Mouse (Mus musculus) hindbrain, embryonic 13.5 days (tissue): Measurements from ENCODE around the gene Lgi4. TPM values are rescaled to one million over a fixed set of nuclear protein-coding genes. Genes with fewer than 3 reads are reported as not detected.

ENCODE experiments used
- ATAC-seq: fragments of 200-750 bp; cut with Nextera tagmentation; 2 replicates; pipeline ENCODE4 v1.8.0; 2017; ENCODE audit warnings: moderate TSS enrichment; ENCODE audit not compliant: low FRiP score
- H3K27ac ChIP-seq: fragments of 300-500 bp; sonication (generic); 2 replicates; pipeline ENCODE4 v1.5.1; 2015; ENCODE audit warnings: inconsistent platforms, mild to moderate bottlenecking, moderate library complexity
- H3K27me3 ChIP-seq: fragments of 300-500 bp; sonication (generic); 2 replicates; pipeline ENCODE4 v1.6.1; 2015; ENCODE audit warnings: mild to moderate bottlenecking, inconsistent platforms
- H3K36me3 ChIP-seq: fragments of 300-500 bp; sonication (generic); 2 replicates; pipeline ENCODE4 v1.6.1; 2015; ENCODE audit warnings: mild to moderate bottlenecking, inconsistent platforms
- H3K4me1 ChIP-seq: fragments of 300-500 bp; sonication (generic); replicated peaks from 2 replicates; pipeline ENCODE4 v1.6.1; 2015; ENCODE audit warnings: inconsistent platforms
- H3K4me2 ChIP-seq: fragments of 300-500 bp; sonication (generic); 2 replicates; pipeline ENCODE4 v1.6.1; 2015; ENCODE audit warnings: inconsistent platforms, mild to moderate bottlenecking, moderate library complexity
- H3K4me3 ChIP-seq: fragments of 300-500 bp; sonication (generic); 2 replicates; pipeline ENCODE4 v1.5.1; 2015; ENCODE audit warnings: mild to moderate bottlenecking, inconsistent platforms
- H3K9ac ChIP-seq: fragments of 300-500 bp; sonication (generic); 2 replicates; pipeline ENCODE4 v1.6.1; 2015; ENCODE audit warnings: mild to moderate bottlenecking, inconsistent platforms
- H3K9me3 ChIP-seq: fragments of 300-500 bp; sonication (generic); 2 replicates; pipeline ENCODE4 v1.6.1; 2016; ENCODE audit warnings: inconsistent platforms
- WGBS: fragments of 180-500 bp; shearing (Covaris S2); methylation state at CpG from one replicate; pipeline ENCODE4 v1.1.7; 2015; 5-methylcytosine and 5-hydroxymethylcytosine counted together
- polyA plus RNA-seq: library from polyadenylated mRNA; unstranded; fragments of >200 nt; fragmentation: Nextera tagmentation; extraction: Ambion mirVana; gene quantifications from 2 replicates; pipeline ENCODE4 v1.2.1, GENCODE M21; 2015

Lgi4 gene
- polyA plus RNA-seq, 1 experiment from 2014 or later: 1.1 TPM

GRCm38 (mm10) chr7:31040281-31041022, 18.7 kb upstream of the Lgi4 start:
- Histone ChIP-seq H3K4me1 (peaks cover 14% of the 10 kb centered on the region), H3K4me2 (no peak overlapping the region), H3K9me3 (no peaks in the 10 kb centered on the region), H3K36me3 (no peaks in the 10 kb centered on the region), H3K27me3 (peaks cover 66% of the 10 kb centered on the region), H3K9ac (no peak overlapping the region), H3K27ac (no peak overlapping the region), H3K4me3 (no peak overlapping the region)
- ATAC-seq: no peak
- WGBS: 84% methylated on average over 12 of the region's 12 CpGs

GRCm38 (mm10) chr7:31041023-31041407, 18.1 kb upstream of the Lgi4 start:
- no peaks in the 10 kb centered on the region for H3K9me3 ChIP-seq
- no peak overlapping the region for H3K4me3 ChIP-seq
- no peak overlapping the region for H3K4me2 ChIP-seq
- no peak for ATAC-seq
- no peak overlapping the region for H3K27ac ChIP-seq
- no peaks in the 10 kb centered on the region for H3K36me3 ChIP-seq
- H3K4me1 ChIP-seq: peaks cover 14% of the 10 kb centered on the region
- 45% methylated on average over 8 of the region's 8 CpGs for WGBS
- no peak overlapping the region for H3K9ac ChIP-seq
- peaks cover 70% of the 10 kb centered on the region for H3K27me3 ChIP-seq

GRCm38 (mm10) chr7:31041662-31042315, 17.4 kb upstream of the Lgi4 start:
- Histone ChIP-seq H3K9me3 (no peaks in the 10 kb centered on the region), H3K27me3 (peaks cover 74% of the 10 kb centered on the region), H3K9ac (peak overlapping the region; percentile 36; the same call in 1 of the 2 replicates), H3K4me1 (peaks cover 14% of the 10 kb centered on the region), H3K27ac (no peak overlapping the region), H3K36me3 (no peaks in the 10 kb centered on the region), H3K4me2 (peak overlapping the region; percentile 36), H3K4me3 (peak overlapping the region; percentile 7)
- no peak for ATAC-seq
- 3% methylated on average over 28 of the region's 28 CpGs for WGBS

- Histone ChIP-seq H3K27me3 (peaks cover 77% of the 10 kb centered on the region), H3K9ac (peak within 1 kb of the TSS; percentile 36; the same call in 1 of the 2 replicates), H3K4me3 (peak within 1 kb of the TSS; percentile 7), H3K36me3 (no peaks in the 10 kb centered on the region), H3K4me2 (peak within 1 kb of the TSS; percentile 36), H3K27ac (no peak within 1 kb of the TSS), H3K9me3 (no peaks in the 10 kb centered on the region), H3K4me1 (peaks cover 14% of the 10 kb centered on the region)
- ATAC-seq: no peak
- WGBS: 36% methylated on average over 10 of the region's 10 CpGs
Observed at GRCm38 (mm10) chr7:31042431-31042910, 16.7 kb upstream of the Lgi4 start, which contains the start of gene Fxyd5. Gene Fxyd5 (minus strand): TSS chr7:31042481.

GRCm38 (mm10) chr7:31049135-31049845, 9.9 kb upstream of the Lgi4 start:
- Histone ChIP-seq H3K36me3 (no peaks in the 10 kb centered on the region), H3K27me3 (peaks cover 80% of the 10 kb centered on the region), H3K27ac (peak overlapping the region; percentile 77), H3K9ac (peak overlapping the region; percentile 69), H3K9me3 (no peaks in the 10 kb centered on the region), H3K4me1 (peaks cover 46% of the 10 kb centered on the region), H3K4me2 (peak overlapping the region; percentile 62), H3K4me3 (peak overlapping the region; percentile 42)
- ATAC-seq: 0 out of 2 replicates have a peak, but pooled peaks have one; percentile 0
- 22% methylated on average over 5 of the region's 5 CpGs for WGBS

GRCm38 (mm10) chr7:31049846-31050281, 9.3 kb upstream of the Lgi4 start:
- H3K9me3 ChIP-seq: no peaks in the 10 kb centered on the region

GRCm38 (mm10) chr7:31050487-31050886, 8.7 kb upstream of the Lgi4 start:
- Histone ChIP-seq H3K36me3 (no peaks in the 10 kb centered on the region), H3K9me3 (no peaks in the 10 kb centered on the region), H3K27ac (peak overlapping the region; percentile 77), H3K27me3 (peaks cover 76% of the 10 kb centered on the region), H3K9ac (peak overlapping the region; percentile 69), H3K4me1 (peaks cover 56% of the 10 kb centered on the region), H3K4me2 (peak overlapping the region; percentile 62), H3K4me3 (peak overlapping the region; percentile 42)
- WGBS: 2% methylated on average over 6 of the region's 6 CpGs
- ATAC-seq: peak; percentile 1; the same call in 1 of the 2 replicates

More at GRCm38 (mm10) chr7:31049846-31050281, 9.3 kb upstream of the Lgi4 start:
- WGBS: under 1% methylated on average over 14 of the region's 15 CpGs
- Histone ChIP-seq H3K36me3 (no peaks in the 10 kb centered on the region), H3K4me3 (peak overlapping the region; percentile 42), H3K27me3 (peaks cover 80% of the 10 kb centered on the region), H3K4me1 (peaks cover 50% of the 10 kb centered on the region), H3K9ac (peak overlapping the region; percentile 69), H3K27ac (peak overlapping the region; percentile 77), H3K4me2 (peak overlapping the region; percentile 62)
- ATAC-seq: peak; percentile 30

- H3K27me3 ChIP-seq: peaks cover 74% of the 10 kb centered on the region
- no peaks in the 10 kb centered on the region for H3K36me3 ChIP-seq
- peak overlapping the region; percentile 42 for H3K4me3 ChIP-seq
- H3K4me2 ChIP-seq: peak overlapping the region; percentile 62
- H3K9me3 ChIP-seq: no peaks in the 10 kb centered on the region
- peak; percentile 37 for ATAC-seq
- peak overlapping the region; percentile 77; the same call in 1 of the 2 replicates for H3K27ac ChIP-seq
- peaks cover 58% of the 10 kb centered on the region for H3K4me1 ChIP-seq
- H3K9ac ChIP-seq: peak overlapping the region; percentile 69
- WGBS: 2% methylated on average over 9 of the region's 9 CpGs
Observed at GRCm38 (mm10) chr7:31050921-31051320, 8.2 kb upstream of the Lgi4 start.

GRCm38 (mm10) chr7:31051321-31052021, 7.7 kb upstream of the Lgi4 start, which contains the start of gene Fxyd7:
Gene Fxyd7 (minus strand): TSS chr7:31051467.
- H3K36me3 ChIP-seq: no peaks in the 10 kb centered on the region
- peak within 1 kb of the TSS; percentile 69 for H3K9ac ChIP-seq
- H3K4me1 ChIP-seq: peaks cover 58% of the 10 kb centered on the region
- 1% methylated on average over 27 of the region's 28 CpGs for WGBS
- peak within 1 kb of the TSS; percentile 42 for H3K4me3 ChIP-seq
- H3K9me3 ChIP-seq: no peaks in the 10 kb centered on the region
- H3K27ac ChIP-seq: peak within 1 kb of the TSS; percentile 77
- H3K27me3 ChIP-seq: peaks cover 70% of the 10 kb centered on the region
- ATAC-seq: peak; percentile 21
- peak within 1 kb of the TSS; percentile 62 for H3K4me2 ChIP-seq

GRCm38 (mm10) chr7:31052251-31052635, 6.9 kb upstream of the Lgi4 start:
- H3K9me3 ChIP-seq: no peaks in the 10 kb centered on the region
- H3K4me2 ChIP-seq: peak overlapping the region; percentile 62
- peaks cover 58% of the 10 kb centered on the region for H3K4me1 ChIP-seq
- 2% methylated on average over 22 of the region's 22 CpGs for WGBS
- no peak overlapping the region for H3K27ac ChIP-seq
- H3K36me3 ChIP-seq: no peaks in the 10 kb centered on the region
- ATAC-seq: no peak
- H3K27me3 ChIP-seq: peaks cover 69% of the 10 kb centered on the region
- H3K4me3 ChIP-seq: peak overlapping the region; percentile 24
- peak overlapping the region; percentile 39 for H3K9ac ChIP-seq

GRCm38 (mm10) chr7:31052636-31053434, 6.3 kb upstream of the Lgi4 start:
- Histone ChIP-seq H3K4me1 (peaks cover 58% of the 10 kb centered on the region), H3K4me2 (peak overlapping the region; percentile 62), H3K9ac (peak overlapping the region; percentile 39), H3K4me3 (peak overlapping the region; percentile 24), H3K27ac (no peak overlapping the region), H3K9me3 (no peaks in the 10 kb centered on the region), H3K27me3 (peaks cover 63% of the 10 kb centered on the region), H3K36me3 (no peaks in the 10 kb centered on the region)
- under 1% methylated on average over 34 of the region's 34 CpGs for WGBS
- ATAC-seq: peak; percentile 15; the same call in 1 of the 2 replicates
